Mouse (Mus musculus) C3H10T1/2 (cell line): ENCODE data around the gene Dtwd1. TPM values are rescaled to one million over a fixed set of nuclear protein-coding genes. Genes with fewer than 3 reads are reported as not detected.

ENCODE experiments used
- polyA plus RNA-seq, 2 experiments: library from polyadenylated mRNA; unstranded; fragments of >200 nt; fragmentation: generic; extraction: Trizol; gene quantifications; one replicate each; pipeline ENCODE4 v1.2.1; 2012; ENCODE audit warnings: missing spikeins in 2 of 2

The Dtwd1 gene
- 1 to 10 TPM; 3.8 to 9.5 TPM for polyA plus RNA-seq

DNA sequence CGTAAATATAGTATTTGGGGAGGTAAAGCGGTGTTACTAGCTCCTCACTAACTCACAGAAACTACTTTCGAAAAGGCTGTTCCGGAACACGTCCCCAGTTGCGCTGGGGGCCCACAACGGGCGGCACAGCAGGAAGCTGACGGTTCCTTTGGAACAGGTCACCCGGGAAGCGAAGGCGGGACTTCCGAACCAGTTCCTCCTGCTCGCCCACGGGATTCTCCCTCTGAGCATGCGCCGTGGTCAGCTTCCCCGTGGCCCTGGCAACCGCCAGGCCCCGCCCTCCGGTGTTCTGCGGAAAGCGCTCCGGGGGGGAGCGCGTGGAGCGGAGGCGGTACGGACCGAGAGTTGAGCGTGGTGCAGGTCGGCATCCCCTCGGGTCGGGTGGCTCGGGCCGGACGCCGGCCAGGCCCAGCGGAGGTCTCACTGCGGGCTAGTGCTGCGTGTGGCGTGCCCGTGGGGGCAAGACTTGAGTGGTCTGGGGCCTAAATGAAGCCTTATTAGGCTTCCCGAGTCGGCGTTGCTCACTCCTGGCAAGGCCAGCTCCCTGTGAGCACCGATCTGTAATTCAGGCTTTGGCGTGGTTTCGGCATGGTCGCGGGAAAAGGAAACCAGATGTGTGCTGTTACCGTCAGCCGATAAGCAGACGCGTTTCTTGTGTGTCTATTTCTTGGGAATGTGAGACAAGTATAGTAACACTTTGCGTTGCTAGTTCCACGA, at the start of gene Dtwd1, which contains the start of gene Fam227b:
TSS of gene Dtwd1 (plus strand) at position 287 of the 717 bp plus-strand sequence.
TSS of gene Fam227b (minus strand) at position 150 of the 717 bp plus-strand sequence.

DNA sequence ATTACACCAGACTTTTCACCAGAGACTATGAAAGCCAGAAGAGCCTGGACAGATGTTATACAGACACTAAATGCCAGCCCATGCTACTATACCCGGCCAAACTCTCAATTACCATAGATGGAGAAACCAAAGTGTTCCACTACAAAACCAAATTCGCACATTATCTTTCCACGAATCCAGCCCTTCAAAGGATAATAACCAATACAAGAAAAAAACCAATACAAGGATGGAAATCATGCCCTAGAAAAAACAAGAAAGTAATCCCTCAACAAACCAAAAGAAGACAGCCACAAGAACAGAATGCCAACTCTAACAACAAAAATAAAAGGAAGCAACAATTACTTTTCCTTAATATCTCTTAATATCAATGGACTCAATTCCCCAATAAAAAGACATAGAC, 62.9 kb downstream of the Dtwd1 start, which contains the start of gene Gm17555:
TSS of gene Gm17555 (plus strand) at position 301 of the 400 bp plus-strand sequence.

Other genes starting within 250 kb of the Dtwd1 start
- gene Fgf7, start 117.5 kb upstream of the Dtwd1 start, polyA plus RNA-seq: 10 to 100 TPM in 1 of 2 experiments, 1 to 10 TPM in 1; 2.4 to 25.5 TPM
- gene Fam227b, start 137 bp upstream of the Dtwd1 start, polyA plus RNA-seq: not detected
- gene Gm17555, start 63.0 kb downstream of the Dtwd1 start, polyA plus RNA-seq: not detected